Mouse (Mus musculus): Measurements from ENCODE around the gene Dtx3.
"Not testable (repeated sequence)": the region's sequence is repeated elsewhere in the genome, so short reads cannot be mapped to it uniquely, and the experiment has no call there.

- TF ChIP-seq CTCF (IDR thresholded peaks at IDR 0.05; ENCODE audit: borderline replicate concordance, insufficient read depth, low read length); POLR2A (IDR thresholded peaks at IDR 0.05; ENCODE audit: low read depth, low read length): not testable (repeated sequence)
Observed at GRCm38 (mm10) chr10:127192057-127192328, 3.5 kb downstream of the Dtx3 start.
